Comparison of ENCODE assay signal across 21 mouse cellular contexts in genomic region chr7:139843140-139843539, GRCm38 (mm10). TPM values are rescaled to one million over a fixed set of nuclear protein-coding genes. Genes with fewer than 3 reads are reported as not detected.
A peak's percentile ranks its signal among the peaks of the same experiment; 100 is the strongest.
DNase-seq lines count a peak whose midpoint lies in the region; ATAC-seq and TF ChIP-seq lines count a peak whose summit lies in the region.
"Had no signal": no experiment of that assay in that cellular context is flagged by ENCODE, and none has a peak within 500 bp of the region (broad histone marks: within the 10 kb centered on the region; RNA-seq: fewer than 3 reads in every experiment).

No protein-coding gene starts in this region.

- H3K36me3 ChIP-seq in hindbrain, embryonic 12.5 days = peaks cover 18% of the 10 kb centered on the region
- H3K36me3 ChIP-seq in hindbrain, embryonic 16.5 days (ENCODE audit: control insufficient read depth, insufficient read depth, low read length) = no peaks in the 10 kb centered on the region
- no peaks in the 10 kb centered on the region for H3K36me3 ChIP-seq in lung, postnatal 0 days (ENCODE audit: insufficient read depth, low read length)
- H3K36me3 ChIP-seq: stomach, embryonic 15.5 days had no signal

- H3K4me3 ChIP-seq in hindbrain, embryonic 12.5 days = no peak overlapping the region
- H3K4me3 ChIP-seq in hindbrain, embryonic 16.5 days (ENCODE audit: low read length) = no peak overlapping the region
- no peak overlapping the region for H3K4me3 ChIP-seq in lung, postnatal 0 days (ENCODE audit: low read depth, low read length)
- H3K4me3 ChIP-seq: left cerebral cortex, adult 2 months; myocyte; stomach, embryonic 15.5 days had no signal

- TF ChIP-seq CTCF in lung, postnatal 0 days (IDR thresholded peaks at IDR 0.05) = peak; percentile 17; the same call in 1 of the 2 replicates
- peak; percentile 43; the same call in 1 of the 2 replicates for TF ChIP-seq CTCF in brain, embryonic 14.5 days (IDR thresholded peaks at IDR 0.05; ENCODE audit: borderline replicate concordance, extremely low read depth, insufficient read depth, insufficient read length)

- 61% methylated on average over 5 of the region's 5 CpGs for WGBS in hindbrain, embryonic 12.5 days
- WGBS in hindbrain, embryonic 16.5 days = 48% methylated on average over 5 of the region's 5 CpGs
- WGBS in lung, postnatal 0 days = 30% methylated on average over 5 of the region's 5 CpGs

- no peak for DNase-seq in lung, postnatal 0 days (ENCODE audit: low spot score)
- DNase-seq in lung, postnatal 25 days (ENCODE audit: low spot score) = no peak
- peak; percentile 26 for DNase-seq in R1 (ENCODE audit: low read depth, low spot score)
- DNase-seq in brain, embryonic 14.5 days (ENCODE audit: low read depth) = peak; percentile 15
- DNase-seq in urinary bladder, postnatal 10 days (ENCODE audit: low spot score) = no peak
- DNase-seq: cerebellum, adult 11 months; cerebellum, postnatal 25 days; left cerebral cortex, postnatal 4 days; liver; lung, postnatal 36 days had no signal

- no peak overlapping the region for H3K27ac ChIP-seq in hindbrain, embryonic 12.5 days
- no peak overlapping the region for H3K27ac ChIP-seq in hindbrain, embryonic 16.5 days (ENCODE audit: low read depth, low read length)
- no peak overlapping the region for H3K27ac ChIP-seq in lung, postnatal 0 days (ENCODE audit: low read length)
- H3K27ac ChIP-seq: left cerebral cortex, adult 2 months; stomach, embryonic 15.5 days had no signal

- no peaks in the 10 kb centered on the region for H3K4me1 ChIP-seq in hindbrain, embryonic 12.5 days
- H3K4me1 ChIP-seq in hindbrain, embryonic 16.5 days (ENCODE audit: control insufficient read depth, insufficient read depth, low read depth, low read length) = peaks cover 4% of the 10 kb centered on the region
- no peaks in the 10 kb centered on the region for H3K4me1 ChIP-seq in lung, postnatal 0 days (ENCODE audit: insufficient read depth, low read depth, low read length)
- H3K4me1 ChIP-seq: stomach, embryonic 15.5 days had no signal

- no peak for TF ChIP-seq EP300 in lung, postnatal 0 days (IDR thresholded peaks at IDR 0.05)

- 0 out of 2 replicates have a peak overlapping the region, but pooled peaks have one; percentile 2 for H3K9ac ChIP-seq in hindbrain, embryonic 12.5 days
- H3K9ac ChIP-seq in hindbrain, embryonic 16.5 days (ENCODE audit: low read depth, low read length) = no peak overlapping the region
- H3K9ac ChIP-seq in lung, postnatal 0 days (replicated peaks; ENCODE audit: low read depth) = no peak overlapping the region
- H3K9ac ChIP-seq: stomach, embryonic 15.5 days had no signal

- H3K4me2 ChIP-seq in hindbrain, embryonic 12.5 days (replicated peaks) = no peak overlapping the region
- no peak overlapping the region for H3K4me2 ChIP-seq in hindbrain, embryonic 16.5 days (ENCODE audit: low read length)
- H3K4me2 ChIP-seq in lung, postnatal 0 days (replicated peaks; ENCODE audit: low read depth, low read length) = no peak overlapping the region
- H3K4me2 ChIP-seq: stomach, embryonic 15.5 days had no signal

- H3K27me3 ChIP-seq in hindbrain, embryonic 12.5 days = no peaks in the 10 kb centered on the region
- H3K27me3 ChIP-seq in hindbrain, embryonic 16.5 days (replicated peaks; ENCODE audit: control insufficient read depth, insufficient read depth, low read length) = no peaks in the 10 kb centered on the region
- H3K27me3 ChIP-seq in lung, postnatal 0 days (replicated peaks; ENCODE audit: insufficient read depth, low read length) = no peaks in the 10 kb centered on the region
- H3K27me3 ChIP-seq: stomach, embryonic 15.5 days had no signal

- H3K9me3 ChIP-seq in hindbrain, embryonic 12.5 days (replicated peaks) = no peaks in the 10 kb centered on the region; the same call in 1 of the 2 replicates
- H3K9me3 ChIP-seq in hindbrain, embryonic 16.5 days (ENCODE audit: control insufficient read depth, low read length) = no peaks in the 10 kb centered on the region
- H3K9me3 ChIP-seq in lung, postnatal 0 days (ENCODE audit: low read length) = no peaks in the 10 kb centered on the region
- H3K9me3 ChIP-seq: stomach, embryonic 15.5 days had no signal

- no peak for ATAC-seq in hindbrain, embryonic 12.5 days (ENCODE audit: low FRiP score)
- ATAC-seq in hindbrain, embryonic 16.5 days = no peak
- 0 out of 2 replicates have a peak, but pooled peaks have one; percentile 25 for ATAC-seq in lung, postnatal 0 days
- ATAC-seq: forebrain, embryonic 16.5 days; intestine, embryonic 16.5 days had no signal

- TF ChIP-seq POLR2A in brain, embryonic 14.5 days (IDR thresholded peaks at IDR 0.05; ENCODE audit: borderline replicate concordance, extremely low read depth, insufficient read depth, insufficient read length, poor library complexity, severe bottlenecking) = no peak

RNA-seq across cellular contexts. Expression of gene Adgra1, which starts 9.2 kb away (rescaled TPM):
- 18.7 and 21.4 TPM in 2 replicates for polyA plus RNA-seq in hindbrain, embryonic 12.5 days (2016; fragmentation: Nextera tagmentation; extraction: Ambion mirVana)
- 27.2 and 30.7 TPM in 2 replicates for polyA plus RNA-seq in hindbrain, embryonic 16.5 days (2015; fragmentation: Nextera tagmentation; extraction: Ambion mirVana)
- 0.11 and 0.49 TPM in 2 replicates for polyA plus RNA-seq in lung, postnatal 0 days (2015; fragmentation: Nextera tagmentation; extraction: Ambion mirVana)
- 6.7 and 13.4 TPM in 2 replicates for polyA plus RNA-seq in brain, embryonic 14.5 days (2012; rRNA removed)
- polyA plus RNA-seq: heart, embryonic 16.5 days; thymus, postnatal 0 days had no signal

RNA-seq across cellular contexts. Expression of gene Kndc1, which starts 51.4 kb away (rescaled TPM):
- polyA plus RNA-seq in hindbrain, embryonic 12.5 days (2016; fragmentation: Nextera tagmentation; extraction: Ambion mirVana) = 3.5 and 3.8 TPM in 2 replicates
- polyA plus RNA-seq in hindbrain, embryonic 16.5 days (2015; fragmentation: Nextera tagmentation; extraction: Ambion mirVana) = 16.5 and 19.0 TPM in 2 replicates
- 0.97 and 0.98 TPM in 2 replicates for polyA plus RNA-seq in lung, postnatal 0 days (2015; fragmentation: Nextera tagmentation; extraction: Ambion mirVana)
- polyA plus RNA-seq in brain, embryonic 14.5 days (2012; rRNA removed) = 17.0 and 33.3 TPM in 2 replicates
- polyA plus RNA-seq: C2C12; liver, embryonic 16.5 days had no signal

Comparison
In these comparisons a context has a peak if more than half of its experiments do, and no peak if none do; other contexts are left out.
1. DNase-seq: peak in R1 (single experiment) and brain, embryonic 14.5 days (single experiment); none in lung, postnatal 0 days (single experiment), lung, postnatal 25 days (single experiment) and urinary bladder, postnatal 10 days (single experiment).